Mouse (Mus musculus): Measurements from ENCODE around the gene Cdc42bpa. TPM values are rescaled to one million over a fixed set of nuclear protein-coding genes. Genes with fewer than 3 reads are reported as not detected.

Gene Cdc42bpa
- total RNA-seq, 2 experiments from 2014 or later, result 54.1 to 61.6 TPM

GRCm38 (mm10) chr1:180185877-180186276 is 225.6 kb downstream of the Cdc42bpa start:
- DNase-seq (ENCODE audit: low spot score in 2 of 2), result no peak

- no peak for DNase-seq (ENCODE audit: low spot score in 2 of 2)
Observed at GRCm38 (mm10) chr1:180186371-180186770, 226.1 kb downstream of the Cdc42bpa start.

- no peak for DNase-seq (ENCODE audit: low spot score in 2 of 2)
Observed at GRCm38 (mm10) chr1:180188951-180189350, 228.7 kb downstream of the Cdc42bpa start.

- no peak for DNase-seq (ENCODE audit: low spot score in 2 of 2)
Observed at GRCm38 (mm10) chr1:180191112-180191511, 230.8 kb downstream of the Cdc42bpa start.

GRCm38 (mm10) chr1:180191651-180192220 is 231.5 kb downstream of the Cdc42bpa start:
- no peak for DNase-seq (ENCODE audit: low spot score in 2 of 2)

- DNase-seq (ENCODE audit: low spot score in 2 of 2), result no peak
Observed at GRCm38 (mm10) chr1:180192866-180193265, 232.6 kb downstream of the Cdc42bpa start.

GRCm38 (mm10) chr1:180193391-180193935 is 233.2 kb downstream of the Cdc42bpa start:
- no peak for DNase-seq (ENCODE audit: low spot score in 2 of 2)

GRCm38 (mm10) chr1:180194048-180194447 is 233.8 kb downstream of the Cdc42bpa start:
- DNase-seq (ENCODE audit: low spot score in 2 of 2), result no peak

GRCm38 (mm10) chr1:180194781-180195471 is 234.7 kb downstream of the Cdc42bpa start:
- peak in 1 of 2 experiments; percentile 58 for DNase-seq (ENCODE audit: low spot score in 2 of 2)

GRCm38 (mm10) chr1:180195703-180196381 is 235.6 kb downstream of the Cdc42bpa start:
- peak; percentile 87 to 96 for DNase-seq (ENCODE audit: low spot score in 2 of 2)

- DNase-seq (ENCODE audit: low spot score in 2 of 2), result no peak
Observed at GRCm38 (mm10) chr1:180196508-180196907, 236.2 kb downstream of the Cdc42bpa start.

- no peak for DNase-seq (ENCODE audit: low spot score in 2 of 2)
Observed at GRCm38 (mm10) chr1:180197956-180198355, 237.7 kb downstream of the Cdc42bpa start.

GRCm38 (mm10) chr1:180198959-180199714 is 238.9 kb downstream of the Cdc42bpa start, which contains the start of gene Coq8a:
Gene Coq8a, minus strand, starts transcription at chr1:180199602.
- DNase-seq (ENCODE audit: low spot score in 2 of 2), result no peak

- no peak for DNase-seq (ENCODE audit: low spot score in 2 of 2)
Observed at GRCm38 (mm10) chr1:180199715-180200050, 239.4 kb downstream of the Cdc42bpa start.

- no peak for DNase-seq (ENCODE audit: low spot score in 2 of 2)
Observed at GRCm38 (mm10) chr1:180200722-180201121, 240.4 kb downstream of the Cdc42bpa start.

GRCm38 (mm10) chr1:180208370-180208769 is 248.1 kb downstream of the Cdc42bpa start:
- DNase-seq (ENCODE audit: low spot score in 2 of 2), result no peak

- no peak for DNase-seq (ENCODE audit: low spot score in 2 of 2)
Observed at GRCm38 (mm10) chr1:180210031-180210432, 249.8 kb downstream of the Cdc42bpa start.

- DNase-seq (ENCODE audit: low spot score in 2 of 2), result no peak
Observed at GRCm38 (mm10) chr1:180210781-180211271, 250.6 kb downstream of the Cdc42bpa start.

GRCm38 (mm10) chr1:180212911-180213310 is 252.6 kb downstream of the Cdc42bpa start:
- DNase-seq (ENCODE audit: low spot score in 2 of 2), result no peak

GRCm38 (mm10) chr1:180215044-180215443 is 254.8 kb downstream of the Cdc42bpa start:
- peak in 1 of 2 experiments; percentile 47 for DNase-seq (ENCODE audit: low spot score in 2 of 2)
